Mouse (Mus musculus) embryonic facial prominence, embryonic 14.5 days (tissue): ENCODE results near the gene Gabrp. TPM values are rescaled to one million over a fixed set of nuclear protein-coding genes. Genes with fewer than 3 reads are reported as not detected.

Source experiments
- ATAC-seq: fragments of 200-750 bp; cut with Nextera tagmentation; 2 replicates; pipeline ENCODE4 v1.8.0; 2017; ENCODE audit warnings: low read depth, moderate number of reproducible peaks, moderate TSS enrichment
- DNase-seq: peaks from one replicate; pipeline ENCODE4 v3.0.0-alpha.2; 2015; ENCODE audit warnings: low spot score
- H3K27ac ChIP-seq: fragments of 300-500 bp; sonication (generic); replicated peaks from 2 replicates; pipeline ENCODE4 v1.5.1; 2014; ENCODE audit warnings: low read depth, mild to moderate bottlenecking, low read length, moderate library complexity
- H3K27me3 ChIP-seq: fragments of 300-500 bp; sonication (generic); replicated peaks from 2 replicates; pipeline ENCODE4 v1.6.1; 2014; ENCODE audit warnings: low read length; ENCODE audit not compliant: control insufficient read depth, insufficient read depth
- H3K36me3 ChIP-seq: fragments of 300-500 bp; sonication (generic); 2 replicates; pipeline ENCODE4 v1.6.1; 2014; ENCODE audit warnings: low read length, mixed read lengths; ENCODE audit not compliant: control insufficient read depth, insufficient read depth
- H3K4me1 ChIP-seq: fragments of 300-500 bp; sonication (generic); 2 replicates; pipeline ENCODE4 v1.6.1; 2014; ENCODE audit warnings: antibody characterized with exemption, low read length; ENCODE audit not compliant: control insufficient read depth, insufficient read depth
- H3K4me2 ChIP-seq: fragments of 300-500 bp; sonication (generic); 2 replicates; pipeline ENCODE4 v1.6.1; 2014; ENCODE audit warnings: low read depth, mild to moderate bottlenecking, low read length, moderate library complexity, mixed read lengths
- H3K4me3 ChIP-seq: fragments of 300-500 bp; sonication (generic); 2 replicates; pipeline ENCODE4 v1.5.1; 2014; ENCODE audit warnings: low read depth, mild to moderate bottlenecking, low read length
- H3K9ac ChIP-seq: fragments of 300-500 bp; sonication (generic); 2 replicates; pipeline ENCODE4 v1.6.1; 2014; ENCODE audit warnings: low read depth, mild to moderate bottlenecking, low read length, moderate library complexity, mixed read lengths
- H3K9me3 ChIP-seq: fragments of 300-500 bp; sonication (generic); 2 replicates; pipeline ENCODE4 v1.6.1; 2016; ENCODE audit warnings: low read length; ENCODE audit not compliant: control insufficient read depth
- whole genome bisulfite sequencing: fragments of 180-500 bp; shearing (Covaris S2); extraction: QIAGEN DNeasy Blood & Tissue Kit; methylation state at CpG from one replicate; pipeline ENCODE4 v1.1.7; 2014; 5-methylcytosine and 5-hydroxymethylcytosine counted together
- polyA plus RNA-seq: library from polyadenylated mRNA; unstranded; fragments of >200 nt; fragmentation: Nextera tagmentation; extraction: Ambion mirVana; gene quantifications from 2 replicates; pipeline ENCODE4 v1.2.1, GENCODE M21; 2014

The Gabrp gene
- polyA plus RNA-seq, result 1.0 and 4.1 TPM in 2 replicates

GRCm38 (mm10) chr11:33578859-33579258, at the start of gene Gabrp:
TSS of gene Gabrp (minus strand) at chr11:33578959.
- ATAC-seq, result no peak
- 53% methylated on average over 6 of the region's 6 CpGs for WGBS
- no peak within 1 kb of the TSS for H3K9ac ChIP-seq
- no peaks in the 10 kb centered on the region for H3K4me1 ChIP-seq
- H3K9me3 ChIP-seq, result no peaks in the 10 kb centered on the region
- H3K27ac ChIP-seq, result no peak within 1 kb of the TSS
- no peaks in the 10 kb centered on the region for H3K27me3 ChIP-seq
- no peak within 1 kb of the TSS for H3K4me2 ChIP-seq
- H3K4me3 ChIP-seq, result no peak within 1 kb of the TSS
- DNase-seq, result no peak
- no peaks in the 10 kb centered on the region for H3K36me3 ChIP-seq

GRCm38 (mm10) chr11:33627136-33627742, 48.5 kb upstream of the Gabrp start:
- H3K4me2 ChIP-seq, result no peak overlapping the region
- H3K9ac ChIP-seq, result no peak overlapping the region
- WGBS, result 81% methylated on average over 4 of the region's 4 CpGs
- no peaks in the 10 kb centered on the region for H3K4me1 ChIP-seq
- H3K27me3 ChIP-seq, result no peaks in the 10 kb centered on the region
- no peak for ATAC-seq
- H3K36me3 ChIP-seq, result no peaks in the 10 kb centered on the region
- no peak overlapping the region for H3K27ac ChIP-seq
- H3K4me3 ChIP-seq, result no peak overlapping the region
- DNase-seq, result no peak
- no peaks in the 10 kb centered on the region for H3K9me3 ChIP-seq

GRCm38 (mm10) chr11:33614218-33614617, 35.5 kb upstream of the Gabrp start:
- Histone ChIP-seq H3K9ac (no peak overlapping the region), H3K27me3 (no peaks in the 10 kb centered on the region), H3K4me1 (no peaks in the 10 kb centered on the region), H3K36me3 (no peaks in the 10 kb centered on the region), H3K4me3 (no peak overlapping the region), H3K9me3 (no peaks in the 10 kb centered on the region), H3K4me2 (no peak overlapping the region), H3K27ac (no peak overlapping the region)
- 6% methylated on average over 15 of the region's 15 CpGs for WGBS
- ATAC-seq (peak; percentile 84), DNase-seq (peak; percentile 79)

GRCm38 (mm10) chr11:33607784-33608183, 29.0 kb upstream of the Gabrp start:
- Histone ChIP-seq H3K27ac (no peak overlapping the region), H3K9me3 (no peaks in the 10 kb centered on the region), H3K36me3 (no peaks in the 10 kb centered on the region), H3K4me1 (no peaks in the 10 kb centered on the region), H3K27me3 (no peaks in the 10 kb centered on the region), H3K9ac (no peak overlapping the region), H3K4me2 (no peak overlapping the region), H3K4me3 (no peak overlapping the region)
- ATAC-seq, result peak; percentile 86
- DNase-seq, result peak; percentile 72
- 3% methylated on average over 3 of the region's 3 CpGs for WGBS

GRCm38 (mm10) chr11:33603174-33603573, 24.4 kb upstream of the Gabrp start:
- Histone ChIP-seq H3K27ac (no peak overlapping the region), H3K4me3 (no peak overlapping the region), H3K27me3 (no peaks in the 10 kb centered on the region), H3K9ac (no peak overlapping the region), H3K9me3 (no peaks in the 10 kb centered on the region), H3K4me2 (no peak overlapping the region), H3K4me1 (no peaks in the 10 kb centered on the region; the same call in 1 of the 2 replicates), H3K36me3 (no peaks in the 10 kb centered on the region)
- no peak for ATAC-seq
- 68% methylated on average over 2 of the region's 2 CpGs for WGBS
- DNase-seq, result no peak

- no peak within 1 kb of the TSS for H3K27ac ChIP-seq
- no peaks in the 10 kb centered on the region for H3K36me3 ChIP-seq
- no peak within 1 kb of the TSS for H3K4me2 ChIP-seq
- H3K4me1 ChIP-seq, result no peaks in the 10 kb centered on the region; the same call in 1 of the 2 replicates
- DNase-seq (peak; percentile 66), ATAC-seq (no peak)
- no peak within 1 kb of the TSS for H3K4me3 ChIP-seq
- 63% methylated on average over 4 of the region's 4 CpGs for WGBS
- H3K9me3 ChIP-seq, result no peaks in the 10 kb centered on the region
- H3K9ac ChIP-seq, result no peak within 1 kb of the TSS
- H3K27me3 ChIP-seq, result no peaks in the 10 kb centered on the region
These were observed 20.2 kb upstream of the Gabrp start, which contains the start of gene D130052B06Rik for GRCm38 (mm10) chr11:33598986-33599385. TSS of gene D130052B06Rik (plus strand) at chr11:33599302.

- ATAC-seq, result no peak
- no peak overlapping the region for H3K4me3 ChIP-seq
- WGBS, result 69% methylated on average over 4 of the region's 4 CpGs
These were observed 17.9 kb upstream of the Gabrp start for GRCm38 (mm10) chr11:33596655-33597054.

GRCm38 (mm10) chr11:33592826-33593225, 14.1 kb upstream of the Gabrp start:
- no peak overlapping the region for H3K9ac ChIP-seq
- no peaks in the 10 kb centered on the region for H3K36me3 ChIP-seq
- no peak overlapping the region for H3K4me3 ChIP-seq
- H3K9me3 ChIP-seq, result no peaks in the 10 kb centered on the region
- WGBS, result 74% methylated on average over 4 of the region's 4 CpGs
- DNase-seq (no peak), ATAC-seq (no peak)
- H3K27me3 ChIP-seq, result no peaks in the 10 kb centered on the region
- H3K4me1 ChIP-seq, result no peaks in the 10 kb centered on the region
- no peak overlapping the region for H3K4me2 ChIP-seq
- no peak overlapping the region for H3K27ac ChIP-seq

More at GRCm38 (mm10) chr11:33596655-33597054, 17.9 kb upstream of the Gabrp start:
- Histone ChIP-seq H3K27me3 (no peaks in the 10 kb centered on the region), H3K9ac (no peak overlapping the region), H3K36me3 (no peaks in the 10 kb centered on the region), H3K4me2 (no peak overlapping the region), H3K27ac (no peak overlapping the region), H3K4me1 (no peaks in the 10 kb centered on the region; the same call in 1 of the 2 replicates), H3K9me3 (no peaks in the 10 kb centered on the region)
- DNase-seq, result no peak

GRCm38 (mm10) chr11:33590771-33591170, 12.0 kb upstream of the Gabrp start:
- WGBS, result 79% methylated on average over 3 of the region's 3 CpGs
- DNase-seq (no peak), ATAC-seq (no peak)
- H3K27ac ChIP-seq, result no peak overlapping the region
- no peaks in the 10 kb centered on the region for H3K36me3 ChIP-seq
- H3K9me3 ChIP-seq, result no peaks in the 10 kb centered on the region
- no peaks in the 10 kb centered on the region for H3K4me1 ChIP-seq
- no peak overlapping the region for H3K9ac ChIP-seq
- no peak overlapping the region for H3K4me2 ChIP-seq
- no peaks in the 10 kb centered on the region for H3K27me3 ChIP-seq
- H3K4me3 ChIP-seq, result no peak overlapping the region
